Mouse (Mus musculus) cerebellum, postnatal 10 days (tissue): Measurements from ENCODE around the gene Vmp1.

Experiments
- DNase-seq, 2 experiments: peaks; one replicate each; pipeline ENCODE4 v3.0.0; 2021; ENCODE audit warnings: mixed read lengths in 2 of 2

Gene Vmp1

DNA sequence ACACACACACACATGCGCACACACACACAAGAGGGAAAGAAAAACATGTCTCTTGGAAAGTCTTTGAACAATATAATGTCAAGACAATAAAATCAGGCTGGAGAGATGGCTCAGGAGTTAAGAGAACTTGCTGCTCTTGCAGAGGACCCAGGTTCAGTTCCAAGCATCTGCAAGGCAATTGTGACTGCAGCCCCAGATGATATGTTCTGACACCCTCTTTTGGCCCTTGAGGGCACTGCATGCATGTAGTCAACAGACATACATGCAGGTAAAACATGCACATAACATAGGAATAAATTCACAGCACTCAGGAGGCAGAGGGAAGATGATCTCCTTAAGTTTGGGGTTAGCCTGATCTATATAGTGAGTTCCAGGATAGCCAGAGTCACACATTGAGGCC, 136.2 kb downstream of the Vmp1 start:
- no peak for DNase-seq

GRCm38 (mm10) chr11:86545556-86545955, 138.1 kb downstream of the Vmp1 start:
- DNase-seq, result no peak

DNA sequence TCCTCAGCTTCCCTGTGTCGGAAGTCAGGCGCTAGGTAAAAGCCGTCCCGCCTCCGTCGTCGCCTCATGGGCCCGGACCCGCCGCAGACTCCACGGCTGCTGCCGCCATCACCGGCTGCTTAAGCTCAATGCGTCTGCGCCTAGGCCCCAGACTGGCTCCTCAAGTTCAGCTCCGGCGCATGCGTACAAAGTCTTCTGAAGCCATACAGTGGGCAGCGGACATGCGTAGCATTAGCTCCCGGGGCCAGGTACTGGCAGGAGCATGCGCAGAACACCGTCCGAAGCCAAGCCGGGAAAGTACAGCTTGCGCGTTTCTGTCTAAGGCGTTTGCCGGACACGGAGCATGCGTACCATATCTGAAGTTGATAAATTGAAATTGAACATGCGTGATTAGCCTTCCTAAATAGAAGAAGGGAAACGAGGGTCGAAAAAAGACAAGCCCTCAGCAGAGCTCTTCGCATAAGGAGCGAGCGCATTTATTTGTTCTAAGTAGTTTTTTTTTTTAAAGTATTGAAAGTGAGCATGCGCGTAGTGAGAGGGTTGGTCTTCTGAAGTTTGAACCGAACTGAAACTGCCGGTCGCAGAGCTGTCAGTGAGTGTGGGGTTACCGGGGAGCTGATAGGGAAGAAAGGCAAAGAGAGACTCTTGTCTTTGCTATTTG, 138.9 kb downstream of the Vmp1 start, which contains the start of the genes Rps6kb1 and Tubd1:
Rps6kb1 (minus strand) TSS at position 167 of the 661 bp plus-strand sequence.
Tubd1 (plus strand) TSS at position 353 of the 661 bp plus-strand sequence.
- DNase-seq, result peak; percentile 99 to 100

GRCm38 (mm10) chr11:86543960-86544638, 139.5 kb downstream of the Vmp1 start:
- DNase-seq, result no peak

DNA sequence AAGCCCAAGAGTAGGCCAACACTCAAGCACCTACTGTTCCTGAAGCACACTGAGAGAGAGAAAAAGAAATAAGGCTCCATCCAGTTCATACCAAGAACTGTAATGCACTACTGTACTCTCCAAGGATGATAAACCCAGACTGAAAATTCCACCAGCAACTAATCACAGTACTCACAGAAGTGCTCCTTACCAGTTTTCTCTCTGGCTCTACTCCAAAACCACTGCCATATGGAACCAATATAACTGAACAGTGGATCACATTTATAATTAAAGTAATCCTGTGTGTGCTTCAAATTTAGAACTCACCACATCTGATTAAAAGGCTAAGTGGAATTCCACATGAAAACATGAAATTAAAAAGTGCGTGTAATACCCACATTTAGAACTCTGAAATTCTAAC, 140.8 kb downstream of the Vmp1 start:
- no peak for DNase-seq

- no peak for DNase-seq
Measured at GRCm38 (mm10) chr11:86540476-86540845, 143.2 kb downstream of the Vmp1 start.

DNA sequence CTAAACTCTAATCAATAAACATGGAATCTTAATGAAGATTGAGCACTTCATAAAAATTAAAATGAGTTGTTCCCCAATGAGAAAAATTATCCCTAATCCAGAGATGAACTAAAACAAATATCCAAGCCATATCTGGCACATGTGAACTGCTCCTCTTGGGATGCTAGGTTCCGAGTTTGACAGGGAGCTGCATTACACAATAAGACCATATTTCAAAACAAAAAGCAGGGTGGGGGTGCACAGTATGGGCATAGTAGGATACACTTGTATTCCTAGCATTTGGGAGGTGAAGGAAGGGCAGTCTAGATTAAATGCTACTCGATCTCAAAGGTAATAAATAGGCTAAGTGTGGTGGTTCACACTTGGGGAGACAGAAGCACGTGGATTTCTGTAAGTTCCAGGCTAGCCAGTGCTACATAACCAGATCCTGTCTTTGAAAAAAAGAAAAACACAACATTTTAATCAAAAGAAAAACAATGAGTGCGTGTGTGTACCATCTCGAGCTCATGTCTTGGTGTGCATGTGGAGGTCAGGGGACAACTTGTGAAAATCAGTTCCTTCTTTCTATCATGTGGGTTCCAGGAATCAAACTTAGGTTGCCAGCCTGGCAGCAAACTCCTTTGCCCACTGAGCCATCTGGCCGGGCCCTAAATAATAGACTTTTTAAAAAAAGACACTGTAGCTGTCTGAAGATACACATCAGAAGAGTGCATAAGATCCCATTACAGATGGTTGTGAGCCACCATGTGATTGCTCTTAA, 143.7 kb downstream of the Vmp1 start:
- DNase-seq, result no peak

GRCm38 (mm10) chr11:86538786-86539185, 144.8 kb downstream of the Vmp1 start:
- DNase-seq, result no peak

DNA sequence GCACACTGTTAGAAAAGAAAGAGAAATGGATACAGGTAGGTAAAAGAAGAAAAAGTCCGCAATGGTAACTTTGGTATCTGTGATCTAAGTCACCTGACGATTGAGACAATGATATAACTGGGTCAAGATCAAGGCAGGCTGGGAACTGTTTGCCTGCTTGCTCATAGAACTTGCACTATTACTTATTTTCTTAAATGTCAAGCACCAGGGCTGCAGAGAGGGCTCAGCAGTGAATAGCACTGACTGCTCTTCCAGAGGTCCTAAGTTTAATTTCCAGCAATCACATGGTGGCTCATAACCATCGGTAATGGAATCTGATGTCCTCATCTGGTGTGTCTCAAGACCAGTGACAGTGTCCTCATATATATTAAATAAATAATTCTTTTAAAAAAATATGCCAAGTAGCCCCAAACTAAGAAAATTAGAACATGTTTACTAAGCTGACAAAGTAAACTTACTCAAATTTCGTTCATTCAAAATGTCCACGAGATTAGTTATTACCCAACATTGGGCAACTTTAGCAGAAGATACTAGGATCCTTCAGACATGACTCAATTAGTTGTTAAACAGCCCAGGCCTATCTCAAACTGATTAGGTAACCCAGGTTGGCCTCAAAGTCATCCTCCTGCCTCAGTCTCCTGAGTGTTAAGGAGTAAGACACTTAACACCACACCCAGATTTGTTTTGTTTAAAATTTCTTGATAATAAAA, 149.3 kb downstream of the Vmp1 start:
- no peak for DNase-seq
